ENCODE assay signal across 12 mouse cellular contexts in genomic region chr3:110789009-110789586, GRCm38 (mm10).
A peak's percentile ranks its signal among the peaks of the same experiment; 100 is the strongest.
DNase-seq lines count a peak whose midpoint lies in the region; ATAC-seq lines count a peak whose summit lies in the region.
"Had no signal": no experiment of that assay in that cellular context is flagged by ENCODE, and none has a peak within 500 bp of the region (broad histone marks: within the 10 kb centered on the region; RNA-seq: fewer than 3 reads in every experiment).

No protein-coding gene starts in this region.

- peak; percentile 1 for DNase-seq in embryonic facial prominence, embryonic 11.5 days (ENCODE audit: low spot score)
- DNase-seq in embryonic facial prominence, embryonic 10.5 days (ENCODE audit: low spot score): no peak
- DNase-seq in hindbrain, embryonic 11.5 days (ENCODE audit: low spot score): peak; percentile 2
- no peak for DNase-seq in hindbrain, embryonic 10.5 days (ENCODE audit: low spot score)
- DNase-seq in spleen, adult 18-20 months: no peak
- no peak for DNase-seq in lung, postnatal 25 days (ENCODE audit: low spot score)
- DNase-seq: cerebellum, postnatal 10 days had no signal

- ATAC-seq in embryonic facial prominence, embryonic 11.5 days (replicated peaks; ENCODE audit: insufficient number of reproducible peaks, low FRiP score, low TSS enrichment, low read depth): 0 out of 2 replicates have a peak, but pooled peaks have one; percentile 52
- ATAC-seq in hindbrain, embryonic 11.5 days (ENCODE audit: low FRiP score): peak; percentile 74; the same call in 1 of the 2 replicates
- ATAC-seq in hindbrain, embryonic 15.5 days (ENCODE audit: low FRiP score, low read depth): peak; percentile 66; the same call in 1 of the 2 replicates
- ATAC-seq in neural tube, embryonic 14.5 days (ENCODE audit: low read depth): peak; percentile 38; the same call in 1 of the 2 replicates
- ATAC-seq: Patski had no signal

- no peaks in the 10 kb centered on the region for H3K4me1 ChIP-seq in embryonic facial prominence, embryonic 11.5 days (ENCODE audit: control insufficient read depth, insufficient read depth, low read length)
- no peaks in the 10 kb centered on the region for H3K4me1 ChIP-seq in embryonic facial prominence, embryonic 10.5 days
- no peaks in the 10 kb centered on the region; the same call in 1 of the 2 replicates for H3K4me1 ChIP-seq in hindbrain, embryonic 11.5 days (replicated peaks; ENCODE audit: control insufficient read depth, insufficient read depth, low read length)
- H3K4me1 ChIP-seq in hindbrain, embryonic 10.5 days (replicated peaks): peaks cover 9% of the 10 kb centered on the region
- H3K4me1 ChIP-seq in hindbrain, embryonic 15.5 days (replicated peaks): no peaks in the 10 kb centered on the region
- no peaks in the 10 kb centered on the region for H3K4me1 ChIP-seq in neural tube, embryonic 14.5 days (ENCODE audit: control insufficient read depth, insufficient read depth, low read length)
- H3K4me1 ChIP-seq: kidney, embryonic 15.5 days had no signal

- no peak overlapping the region for H3K9ac ChIP-seq in embryonic facial prominence, embryonic 11.5 days (replicated peaks; ENCODE audit: low read length)
- H3K9ac ChIP-seq in hindbrain, embryonic 11.5 days (ENCODE audit: low read depth, low read length): no peak overlapping the region
- no peak overlapping the region for H3K9ac ChIP-seq in hindbrain, embryonic 15.5 days
- no peak overlapping the region for H3K9ac ChIP-seq in neural tube, embryonic 14.5 days (replicated peaks; ENCODE audit: low read depth, low read length)
- H3K9ac ChIP-seq: kidney, embryonic 15.5 days had no signal

- no peaks in the 10 kb centered on the region for H3K27me3 ChIP-seq in embryonic facial prominence, embryonic 11.5 days (ENCODE audit: control insufficient read depth, insufficient read depth, low read length)
- H3K27me3 ChIP-seq in embryonic facial prominence, embryonic 10.5 days (replicated peaks; ENCODE audit: low read depth, poor library complexity, severe bottlenecking): no peaks in the 10 kb centered on the region
- H3K27me3 ChIP-seq in hindbrain, embryonic 11.5 days (ENCODE audit: control insufficient read depth, insufficient read depth, low read length): no peaks in the 10 kb centered on the region
- H3K27me3 ChIP-seq in hindbrain, embryonic 10.5 days (ENCODE audit: insufficient read depth, poor library complexity, severe bottlenecking): no peaks in the 10 kb centered on the region
- no peaks in the 10 kb centered on the region for H3K27me3 ChIP-seq in hindbrain, embryonic 15.5 days
- no peaks in the 10 kb centered on the region for H3K27me3 ChIP-seq in neural tube, embryonic 14.5 days (ENCODE audit: control insufficient read depth, insufficient read depth, low read length)
- H3K27me3 ChIP-seq: kidney, embryonic 15.5 days; Patski had no signal

- H3K27ac ChIP-seq in embryonic facial prominence, embryonic 11.5 days (replicated peaks; ENCODE audit: low read depth, low read length): no peak overlapping the region
- no peak overlapping the region for H3K27ac ChIP-seq in embryonic facial prominence, embryonic 10.5 days (replicated peaks)
- H3K27ac ChIP-seq in hindbrain, embryonic 11.5 days (ENCODE audit: low read depth, low read length): no peak overlapping the region
- no peak overlapping the region for H3K27ac ChIP-seq in hindbrain, embryonic 10.5 days
- no peak overlapping the region for H3K27ac ChIP-seq in hindbrain, embryonic 15.5 days (replicated peaks)
- H3K27ac ChIP-seq in neural tube, embryonic 14.5 days (ENCODE audit: low read depth, low read length): no peak overlapping the region
- H3K27ac ChIP-seq: kidney, embryonic 15.5 days had no signal

- 27% methylated on average over 4 of the region's 4 CpGs for WGBS in embryonic facial prominence, embryonic 11.5 days
- 37% methylated on average over 4 of the region's 4 CpGs for WGBS in embryonic facial prominence, embryonic 10.5 days
- 50% methylated on average over 4 of the region's 4 CpGs for WGBS in hindbrain, embryonic 11.5 days
- WGBS in hindbrain, embryonic 10.5 days: 52% methylated on average over 4 of the region's 4 CpGs
- 34% methylated on average over 4 of the region's 4 CpGs for WGBS in hindbrain, embryonic 15.5 days
- 47% methylated on average over 4 of the region's 4 CpGs for WGBS in neural tube, embryonic 14.5 days

- no peaks in the 10 kb centered on the region for H3K36me3 ChIP-seq in embryonic facial prominence, embryonic 11.5 days (replicated peaks; ENCODE audit: control insufficient read depth, insufficient read depth, low read depth, low read length)
- H3K36me3 ChIP-seq in embryonic facial prominence, embryonic 10.5 days (replicated peaks): no peaks in the 10 kb centered on the region
- H3K36me3 ChIP-seq in hindbrain, embryonic 11.5 days (ENCODE audit: control insufficient read depth, insufficient read depth, low read length): no peaks in the 10 kb centered on the region
- no peaks in the 10 kb centered on the region for H3K36me3 ChIP-seq in hindbrain, embryonic 10.5 days
- no peaks in the 10 kb centered on the region for H3K36me3 ChIP-seq in hindbrain, embryonic 15.5 days
- H3K36me3 ChIP-seq in neural tube, embryonic 14.5 days (ENCODE audit: control insufficient read depth, insufficient read depth, low read length): no peaks in the 10 kb centered on the region
- H3K36me3 ChIP-seq: kidney, embryonic 15.5 days had no signal

- no peaks in the 10 kb centered on the region for H3K9me3 ChIP-seq in embryonic facial prominence, embryonic 11.5 days (replicated peaks; ENCODE audit: control insufficient read depth, low read length)
- no peaks in the 10 kb centered on the region for H3K9me3 ChIP-seq in embryonic facial prominence, embryonic 10.5 days
- no peaks in the 10 kb centered on the region for H3K9me3 ChIP-seq in hindbrain, embryonic 11.5 days (ENCODE audit: control insufficient read depth, low read length)
- H3K9me3 ChIP-seq in hindbrain, embryonic 10.5 days: no peaks in the 10 kb centered on the region
- H3K9me3 ChIP-seq in hindbrain, embryonic 15.5 days: no peaks in the 10 kb centered on the region
- H3K9me3 ChIP-seq in neural tube, embryonic 14.5 days (ENCODE audit: control insufficient read depth, low read length): no peaks in the 10 kb centered on the region
- H3K9me3 ChIP-seq: kidney, embryonic 15.5 days had no signal

- H3K4me2 ChIP-seq in embryonic facial prominence, embryonic 11.5 days (ENCODE audit: low read depth, low read length): no peak overlapping the region
- H3K4me2 ChIP-seq in hindbrain, embryonic 11.5 days (replicated peaks; ENCODE audit: low read depth, low read length): no peak overlapping the region
- H3K4me2 ChIP-seq in hindbrain, embryonic 15.5 days: no peak overlapping the region
- H3K4me2 ChIP-seq in neural tube, embryonic 14.5 days (ENCODE audit: low read depth, low read length): no peak overlapping the region
- H3K4me2 ChIP-seq: kidney, embryonic 15.5 days; liver, embryonic 11.5 days had no signal

- H3K4me3 ChIP-seq in embryonic facial prominence, embryonic 11.5 days (ENCODE audit: low read depth, low read length): no peak overlapping the region
- H3K4me3 ChIP-seq in embryonic facial prominence, embryonic 10.5 days: no peak overlapping the region
- H3K4me3 ChIP-seq in hindbrain, embryonic 11.5 days (ENCODE audit: low read depth, low read length): no peak overlapping the region
- H3K4me3 ChIP-seq in hindbrain, embryonic 10.5 days: no peak overlapping the region
- H3K4me3 ChIP-seq in hindbrain, embryonic 15.5 days: no peak overlapping the region
- H3K4me3 ChIP-seq in neural tube, embryonic 14.5 days (ENCODE audit: low read depth, low read length): no peak overlapping the region
- H3K4me3 ChIP-seq: kidney, embryonic 15.5 days had no signal

Comparison
In these comparisons a context has a peak if more than half of its experiments do, and no peak if none do; other contexts are left out.
1. DNase-seq: peak in embryonic facial prominence, embryonic 11.5 days (single experiment) and hindbrain, embryonic 11.5 days (single experiment); none in embryonic facial prominence, embryonic 10.5 days (single experiment), hindbrain, embryonic 10.5 days (single experiment), spleen, adult 18-20 months (0 of 2) and lung, postnatal 25 days (single experiment).
2. Peak in every context shown above with its lines, with median percentiles within 50 percentile points of each other: ATAC-seq.